Mouse (Mus musculus) gastrocnemius, adult 2 months (tissue): Measurements from ENCODE around the gene Slc38a1. TPM values are rescaled to one million over a fixed set of nuclear protein-coding genes. Genes with fewer than 3 reads are reported as not detected.
A peak's percentile ranks its signal among the peaks of the same experiment; 100 is the strongest.

Source experiments
- DNase-seq: peaks from one replicate; pipeline ENCODE4 v3.0.0; 2022
- H3K27ac ChIP-seq: fragments of 200-600 bp; 2 replicates; pipeline ENCODE4 v1.8.1; 2022; ENCODE audit warnings: mild to moderate bottlenecking
- H3K4me3 ChIP-seq: fragments of 200-600 bp; 2 replicates; pipeline ENCODE4 v1.8.1; 2022; ENCODE audit warnings: mild to moderate bottlenecking, moderate library complexity
- CTCF ChIP-seq: fragments of 200-600 bp; IDR thresholded peaks from 2 replicates; pipeline ENCODE4 v1.8.1; 2022; ENCODE audit warnings: antibody characterized with exemption, mild to moderate bottlenecking, moderate library complexity
- intact Hi-C: fragments of 180-260 bp; cut with DNase I; formaldehyde crosslinking; loops from one replicate; pipeline ENCODE4 v1.15.1; 2025
- total RNA-seq, 2 experiments: library from RNA; stranded (reverse); gene quantifications; 2 replicates each; pipeline ENCODE4 v1.2.3; 2021

Gene Slc38a1
- total RNA-seq, 2 experiments from 2014 or later = 1.0 to 1.3 TPM

GRCm38 (mm10) chr15:96654714-96655113 is 12.0 kb upstream of the Slc38a1 start:
- intact Hi-C loops = no loop called here
- TF ChIP-seq CTCF = no peak
- Histone ChIP-seq H3K27ac (0 out of 2 replicates have a peak overlapping the region, but pooled peaks have one; percentile 31), H3K4me3 (no peak overlapping the region)
- DNase-seq = no peak

GRCm38 (mm10) chr15:96653011-96653410 is 10.3 kb upstream of the Slc38a1 start:
- TF ChIP-seq CTCF = no peak
- intact Hi-C loops = no loop called here
- DNase-seq = no peak
- H3K4me3 ChIP-seq = no peak overlapping the region
- no peak overlapping the region for H3K27ac ChIP-seq

GRCm38 (mm10) chr15:96652531-96652930 is 9.8 kb upstream of the Slc38a1 start:
- no peak for TF ChIP-seq CTCF
- intact Hi-C loops = no loop called here
- Histone ChIP-seq H3K27ac (no peak overlapping the region), H3K4me3 (no peak overlapping the region)
- no peak for DNase-seq

- Histone ChIP-seq H3K27ac (no peak overlapping the region), H3K4me3 (no peak overlapping the region)
- DNase-seq = no peak
- TF ChIP-seq CTCF = no peak
- intact Hi-C loops = no loop called here
These were observed 4.7 kb upstream of the Slc38a1 start for GRCm38 (mm10) chr15:96647376-96647775.

- no peak for DNase-seq
- no peak for TF ChIP-seq CTCF
These were observed 785 bp downstream of the Slc38a1 start for GRCm38 (mm10) chr15:96641821-96642435.

GRCm38 (mm10) chr15:96641111-96641820 is 1.4 kb downstream of the Slc38a1 start:
- TF ChIP-seq CTCF = no peak
- peak overlapping the region; percentile 25; the same call in 1 of the 2 replicates for H3K27ac ChIP-seq
- peak overlapping the region; percentile 78 for H3K4me3 ChIP-seq
- peak; percentile 45 for DNase-seq
- intact Hi-C loops = no loop called here

More at GRCm38 (mm10) chr15:96641821-96642435, 785 bp downstream of the Slc38a1 start:
- Histone ChIP-seq H3K27ac (peak overlapping the region; percentile 25), H3K4me3 (peak overlapping the region; percentile 78)
- intact Hi-C loops = no loop called here

GRCm38 (mm10) chr15:96640291-96640985 is 2.3 kb downstream of the Slc38a1 start:
- TF ChIP-seq CTCF = no peak
- DNase-seq = no peak
- intact Hi-C loops = no loop called here

GRCm38 (mm10) chr15:96639630-96640029 is 3.1 kb downstream of the Slc38a1 start:
- no peak for TF ChIP-seq CTCF
- H3K4me3 ChIP-seq = no peak overlapping the region
- H3K27ac ChIP-seq = no peak overlapping the region
- intact Hi-C loops = no loop called here
- no peak for DNase-seq

More at GRCm38 (mm10) chr15:96640291-96640985, 2.3 kb downstream of the Slc38a1 start:
- Histone ChIP-seq H3K4me3 (peak overlapping the region; percentile 78), H3K27ac (no peak overlapping the region)

GRCm38 (mm10) chr15:96638656-96639055 is 4.1 kb downstream of the Slc38a1 start:
- Histone ChIP-seq H3K27ac (no peak overlapping the region), H3K4me3 (no peak overlapping the region)
- DNase-seq = no peak
- intact Hi-C loops = no loop called here
- TF ChIP-seq CTCF = no peak

GRCm38 (mm10) chr15:96638173-96638572 is 4.5 kb downstream of the Slc38a1 start:
- intact Hi-C loops = no loop called here
- Histone ChIP-seq H3K4me3 (no peak overlapping the region), H3K27ac (no peak overlapping the region)
- peak; percentile 20 for DNase-seq
- TF ChIP-seq CTCF = no peak

GRCm38 (mm10) chr15:96634670-96635405 is 7.9 kb downstream of the Slc38a1 start:
- Histone ChIP-seq H3K4me3 (peak overlapping the region; percentile 36), H3K27ac (no peak overlapping the region)
- intact Hi-C loops = no loop called here
- DNase-seq = peak; percentile 21
- TF ChIP-seq CTCF = no peak

GRCm38 (mm10) chr15:96632201-96632600 is 10.5 kb downstream of the Slc38a1 start:
- no peak; the same call in 1 of the 2 replicates for TF ChIP-seq CTCF
- no peak overlapping the region for H3K27ac ChIP-seq
- intact Hi-C loops = no loop called here
- DNase-seq = no peak
- no peak overlapping the region for H3K4me3 ChIP-seq
